Mouse (Mus musculus) limb, embryonic 10.5 days (tissue): ENCODE results near the gene Slc7a6. TPM values are rescaled to one million over a fixed set of nuclear protein-coding genes. Genes with fewer than 3 reads are reported as not detected.

ENCODE experiments used
- DNase-seq: peaks from one replicate; pipeline ENCODE4 v3.0.0-alpha.2; 2017; ENCODE audit warnings: low spot score
- H3K27ac ChIP-seq: fragments of 300-500 bp; sonication (generic); 2 replicates; pipeline ENCODE4 v1.5.1; 2016; ENCODE audit warnings: mild to moderate bottlenecking
- H3K27me3 ChIP-seq: fragments of 300-500 bp; sonication (generic); 2 replicates; pipeline ENCODE4 v1.6.1; 2016; ENCODE audit warnings: low read depth, mild to moderate bottlenecking; ENCODE audit not compliant: poor library complexity, severe bottlenecking
- H3K36me3 ChIP-seq: fragments of 300-500 bp; sonication (generic); 2 replicates; pipeline ENCODE4 v1.6.1; 2016; ENCODE audit warnings: mild to moderate bottlenecking, moderate library complexity
- H3K4me1 ChIP-seq: fragments of 300-500 bp; sonication (generic); 2 replicates; pipeline ENCODE4 v1.6.1; 2016
- H3K4me3 ChIP-seq: fragments of 300-500 bp; sonication (generic); 2 replicates; pipeline ENCODE4 v1.5.1; 2016; ENCODE audit warnings: mild to moderate bottlenecking, moderate library complexity
- H3K9me3 ChIP-seq: fragments of 300-500 bp; sonication (generic); replicated peaks from 2 replicates; pipeline ENCODE4 v1.6.1; 2016; ENCODE audit warnings: mild to moderate bottlenecking
- WGBS: fragments of 180-500 bp; shearing (Covaris S2); methylation state at CpG from one replicate; pipeline ENCODE4 v1.1.7; 2016; 5-methylcytosine and 5-hydroxymethylcytosine counted together
- polyA plus RNA-seq: library from polyadenylated mRNA; unstranded; fragments of >200 nt; fragmentation: Nextera tagmentation; extraction: Ambion mirVana; gene quantifications from 2 replicates; pipeline ENCODE4 v1.2.1, GENCODE M21; 2016

The Slc7a6 gene
- polyA plus RNA-seq, 1 experiment from 2014 or later, result 85.3 TPM

DNA sequence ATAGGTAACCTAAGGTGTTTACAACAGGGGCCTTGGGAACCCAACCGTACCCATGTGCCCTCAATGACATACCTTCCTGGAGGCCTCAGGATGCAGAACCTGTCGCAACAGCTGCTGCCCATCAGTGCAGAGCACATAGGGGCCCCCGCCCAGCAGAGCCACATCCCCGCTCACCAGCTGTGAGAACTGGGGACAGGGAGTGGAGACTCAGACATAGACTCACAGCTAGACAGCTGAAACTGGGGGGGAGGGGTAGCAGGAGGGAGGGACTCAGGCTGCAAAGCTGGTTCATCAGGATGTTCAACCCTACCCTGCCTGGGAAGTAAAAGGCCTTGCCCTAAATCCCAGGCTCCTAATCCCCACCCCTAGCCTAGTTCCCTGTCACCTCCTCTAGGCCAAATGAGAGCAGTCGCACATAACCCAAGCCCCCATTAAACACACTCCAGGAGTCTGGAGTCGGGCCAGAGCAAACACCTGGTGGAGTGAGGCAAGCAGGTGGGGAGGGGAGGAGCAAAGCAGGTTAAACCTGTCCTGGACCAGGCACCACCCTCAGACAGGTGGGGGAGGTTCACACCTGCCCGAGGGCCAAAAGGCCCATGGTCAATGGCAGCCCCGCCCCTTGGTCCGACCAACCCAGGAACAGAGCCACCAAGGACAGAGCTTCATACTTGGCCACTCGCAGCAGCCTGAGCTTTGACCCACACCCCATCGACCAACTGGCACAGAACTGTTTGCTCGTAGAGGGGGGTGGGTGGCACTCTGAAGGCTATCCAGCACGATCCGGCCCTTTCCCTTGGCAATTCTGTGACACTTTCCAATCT is 33.7 kb upstream of the Slc7a6 start:
- Histone ChIP-seq H3K4me1 (peaks cover 44% of the 10 kb centered on the region), H3K9me3 (no peaks in the 10 kb centered on the region), H3K27me3 (peaks cover 78% of the 10 kb centered on the region), H3K4me3 (no peak overlapping the region), H3K36me3 (peaks cover 40% of the 10 kb centered on the region), H3K27ac (no peak overlapping the region)
- 17% methylated on average over 14 of the region's 14 CpGs for WGBS
- peak; percentile 53 for DNase-seq

DNA sequence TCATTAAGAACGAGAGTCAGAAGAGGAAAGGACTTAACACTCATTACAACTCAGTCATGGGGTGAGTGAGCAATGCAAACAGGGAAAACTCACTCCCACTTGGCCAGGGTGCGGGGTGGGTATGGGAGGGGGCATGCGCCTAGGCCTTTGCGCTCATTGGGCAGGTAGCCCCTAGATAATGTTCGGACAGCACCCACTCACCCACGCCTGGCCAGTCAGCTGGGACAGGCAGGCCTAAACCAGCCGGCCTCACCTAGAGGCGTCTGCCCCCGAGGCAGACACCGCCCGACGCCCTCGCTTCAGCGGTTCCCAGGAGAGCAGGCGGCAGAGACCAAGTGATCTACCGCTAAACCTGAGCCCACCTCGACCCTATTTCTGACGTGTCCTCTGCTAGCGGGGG is 33.0 kb upstream of the Slc7a6 start:
- Histone ChIP-seq H3K4me3 (peak overlapping the region; percentile 63), H3K27ac (no peak overlapping the region), H3K36me3 (peaks cover 33% of the 10 kb centered on the region), H3K4me1 (peaks cover 44% of the 10 kb centered on the region), H3K9me3 (no peaks in the 10 kb centered on the region), H3K27me3 (peaks cover 80% of the 10 kb centered on the region)
- WGBS, result 3% methylated on average over 19 of the region's 19 CpGs
- peak; percentile 49 for DNase-seq

DNA sequence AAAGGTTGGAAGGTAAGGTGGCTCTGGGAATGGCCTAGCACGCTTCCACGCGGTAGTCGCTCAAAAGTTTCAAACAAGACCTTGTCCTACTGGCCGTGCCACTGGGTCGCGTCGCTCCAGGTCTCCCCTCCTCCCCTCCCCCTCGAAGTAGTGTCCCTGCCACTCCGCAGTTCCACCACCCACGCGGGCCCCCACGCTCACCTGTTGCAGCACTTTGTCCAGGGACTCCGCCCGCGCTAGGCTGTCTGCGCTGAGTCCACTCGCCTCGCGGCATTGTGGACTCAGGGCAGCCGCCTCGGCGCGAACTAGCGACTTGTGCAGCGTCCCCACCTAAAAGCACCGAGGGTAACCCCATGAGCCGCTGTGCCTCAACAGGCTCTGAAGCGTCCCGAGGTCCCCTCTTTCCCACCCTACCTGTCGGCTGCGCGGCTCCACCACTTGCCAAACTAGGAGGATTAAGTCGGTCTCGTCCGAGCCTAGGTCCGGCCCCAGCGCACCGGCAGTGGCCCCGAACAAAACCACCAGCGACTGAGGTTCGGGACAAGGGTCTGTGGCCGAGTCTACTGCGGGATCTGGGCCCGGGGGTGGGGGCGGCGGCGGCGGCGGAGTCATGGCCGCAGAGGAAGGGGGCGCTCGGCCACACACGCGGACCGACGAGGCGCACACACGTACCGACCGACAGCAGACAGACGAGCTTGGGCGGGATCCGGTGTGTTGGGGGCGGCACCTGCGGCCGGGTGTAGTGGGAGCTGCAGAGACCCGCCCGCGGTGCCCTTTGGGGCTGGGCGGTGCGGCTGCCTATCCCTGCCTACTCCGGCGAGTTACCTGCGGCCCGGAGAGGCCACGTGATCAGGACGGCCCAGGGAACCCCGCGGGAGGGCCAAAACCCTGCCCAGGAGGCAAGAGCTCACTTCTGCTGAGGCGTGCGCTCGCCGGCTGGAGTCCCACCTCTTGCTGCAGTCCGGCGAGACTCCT is 32.2 kb upstream of the Slc7a6 start, which contains the start of gene Esrp2:
Gene Esrp2, minus strand, starts transcription at position 819 of the 975 bp plus-strand sequence.
- Histone ChIP-seq H3K36me3 (peaks cover 25% of the 10 kb centered on the region), H3K27me3 (peaks cover 80% of the 10 kb centered on the region), H3K4me1 (peaks cover 44% of the 10 kb centered on the region), H3K9me3 (no peaks in the 10 kb centered on the region), H3K4me3 (peak within 1 kb of the TSS; percentile 63), H3K27ac (peak within 1 kb of the TSS; percentile 67)
- DNase-seq, result peak; percentile 69
- 1% methylated on average over 84 of the region's 86 CpGs for WGBS

DNA sequence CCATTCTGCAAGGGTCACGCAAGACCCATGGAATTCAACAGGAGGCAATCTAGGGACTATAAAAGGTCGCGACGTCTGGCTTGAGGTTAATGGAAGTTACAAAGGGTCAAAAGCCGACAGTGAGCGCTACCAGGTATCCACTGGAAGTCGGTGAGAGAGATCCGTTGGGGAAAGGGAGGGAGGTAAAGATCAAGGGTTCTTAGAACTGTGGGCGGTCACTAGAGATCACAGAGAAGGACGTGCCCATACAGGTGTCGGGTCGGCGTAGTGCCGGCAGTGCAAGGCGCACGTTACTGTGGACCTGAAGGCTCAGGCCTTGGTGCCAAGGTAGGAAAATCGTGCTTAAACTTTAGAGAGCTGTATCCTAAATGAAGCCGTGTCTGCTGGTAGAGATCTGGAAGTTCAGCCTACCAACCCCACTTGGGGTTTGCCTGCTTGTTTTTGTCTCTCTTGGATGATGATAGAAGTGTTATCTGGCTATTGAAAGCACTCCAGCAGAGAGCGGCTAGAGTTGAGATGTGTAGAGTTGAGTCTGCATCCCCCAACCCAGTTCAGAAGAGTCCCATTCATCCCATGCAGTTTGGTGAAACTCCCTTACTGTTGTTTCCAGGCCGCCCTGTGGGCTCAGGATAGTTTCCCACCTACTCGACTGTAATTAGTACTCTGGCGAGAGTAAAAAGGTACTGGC is 31.3 kb upstream of the Slc7a6 start:
- Histone ChIP-seq H3K27ac (peak overlapping the region; percentile 67), H3K27me3 (peaks cover 77% of the 10 kb centered on the region), H3K4me1 (peaks cover 44% of the 10 kb centered on the region), H3K36me3 (peaks cover 16% of the 10 kb centered on the region), H3K4me3 (peak overlapping the region; percentile 63), H3K9me3 (no peaks in the 10 kb centered on the region)
- DNase-seq, result peak; percentile 40
- WGBS, result 4% methylated on average over 22 of the region's 22 CpGs

DNA sequence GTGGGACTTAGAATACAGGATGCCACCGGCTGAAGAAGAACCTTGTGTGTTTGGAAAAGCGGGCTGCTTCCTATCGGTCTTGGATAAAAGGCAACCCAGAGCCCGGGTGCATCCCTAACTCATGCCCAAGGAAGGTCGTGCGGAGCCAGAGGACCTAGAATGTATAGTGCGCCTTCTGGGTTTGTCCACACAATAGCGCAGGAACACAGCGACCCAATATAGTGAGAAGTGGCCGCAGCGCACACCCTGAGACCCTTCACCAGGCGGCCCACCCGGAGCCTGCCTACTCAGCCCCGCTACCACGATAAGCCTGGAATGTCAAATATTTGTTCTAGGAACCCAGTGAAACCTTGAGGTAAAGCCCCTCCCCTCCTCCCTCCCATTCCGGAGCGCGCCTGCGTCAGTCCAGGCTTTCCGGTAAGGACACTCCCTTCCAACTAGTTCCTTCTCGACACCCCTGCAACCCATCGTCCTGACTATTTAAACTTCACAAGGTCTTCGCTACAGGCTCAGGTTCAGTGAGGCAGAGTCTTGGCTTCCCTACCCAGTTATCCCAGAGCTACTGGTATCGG is 30.7 kb upstream of the Slc7a6 start:
- peak; percentile 83 for DNase-seq
- Histone ChIP-seq H3K36me3 (peaks cover 9% of the 10 kb centered on the region), H3K4me3 (peak overlapping the region; percentile 63), H3K9me3 (no peaks in the 10 kb centered on the region), H3K27ac (peak overlapping the region; percentile 67; the same call in 1 of the 2 replicates), H3K27me3 (peaks cover 71% of the 10 kb centered on the region), H3K4me1 (peaks cover 44% of the 10 kb centered on the region)
- WGBS, result under 1% methylated on average over 24 of the region's 24 CpGs

DNA sequence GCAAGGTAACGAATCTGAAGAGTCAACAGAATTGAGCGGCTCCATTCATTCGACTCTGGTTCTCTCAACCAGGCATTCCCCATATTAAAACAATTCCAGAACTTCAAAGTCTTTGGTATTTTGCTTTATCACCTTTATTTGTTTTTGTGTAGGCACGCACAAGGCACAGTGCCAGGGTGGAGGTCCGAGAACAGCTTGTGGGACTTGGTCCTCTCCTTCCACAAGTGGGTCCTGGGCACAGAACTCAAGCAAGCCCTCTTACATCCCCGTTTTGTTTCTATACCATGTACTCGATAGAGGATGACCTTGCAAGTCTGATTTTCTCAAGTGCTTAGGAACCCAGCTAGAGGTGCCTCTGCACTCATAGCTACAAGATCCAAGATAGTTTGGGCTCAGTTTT is 30.0 kb upstream of the Slc7a6 start:
- DNase-seq, result no peak
- peak overlapping the region; percentile 67; the same call in 1 of the 2 replicates for H3K27ac ChIP-seq
- H3K27me3 ChIP-seq, result peaks cover 64% of the 10 kb centered on the region
- H3K4me3 ChIP-seq, result peak overlapping the region; percentile 63
- H3K9me3 ChIP-seq, result no peaks in the 10 kb centered on the region
- H3K4me1 ChIP-seq, result peaks cover 41% of the 10 kb centered on the region
- 17% methylated on average over 7 of the region's 7 CpGs for WGBS
- 0 out of 2 replicates have a peak, but pooled peaks cover 4% of the 10 kb centered on the region for H3K36me3 ChIP-seq

DNA sequence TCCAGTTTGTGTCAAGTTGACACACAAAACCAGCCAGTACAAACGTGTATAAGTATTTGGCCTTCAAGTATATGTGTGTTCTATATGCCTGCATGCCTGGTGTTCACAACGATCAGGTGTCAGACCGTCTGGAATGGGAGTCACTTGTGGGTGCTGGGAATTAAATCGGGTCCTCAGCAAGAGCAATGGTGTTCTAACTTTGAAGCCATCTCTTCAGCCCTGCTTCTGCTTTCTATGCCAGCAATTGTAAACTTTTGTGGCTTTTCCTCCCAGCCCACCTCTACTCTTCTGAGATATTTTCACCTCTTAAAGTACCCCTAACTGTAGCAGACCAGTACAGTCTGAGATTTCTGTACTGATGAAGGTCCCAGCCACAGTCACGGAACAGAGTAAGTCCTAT is 28.5 kb upstream of the Slc7a6 start:
- H3K27ac ChIP-seq, result no peak overlapping the region
- no peak overlapping the region for H3K4me3 ChIP-seq
- WGBS, result 72% methylated on average over 5 of the region's 5 CpGs
- peaks cover 49% of the 10 kb centered on the region for H3K27me3 ChIP-seq
- no peaks in the 10 kb centered on the region for H3K36me3 ChIP-seq
- no peaks in the 10 kb centered on the region for H3K9me3 ChIP-seq
- DNase-seq, result no peak
- H3K4me1 ChIP-seq, result peaks cover 35% of the 10 kb centered on the region

DNA sequence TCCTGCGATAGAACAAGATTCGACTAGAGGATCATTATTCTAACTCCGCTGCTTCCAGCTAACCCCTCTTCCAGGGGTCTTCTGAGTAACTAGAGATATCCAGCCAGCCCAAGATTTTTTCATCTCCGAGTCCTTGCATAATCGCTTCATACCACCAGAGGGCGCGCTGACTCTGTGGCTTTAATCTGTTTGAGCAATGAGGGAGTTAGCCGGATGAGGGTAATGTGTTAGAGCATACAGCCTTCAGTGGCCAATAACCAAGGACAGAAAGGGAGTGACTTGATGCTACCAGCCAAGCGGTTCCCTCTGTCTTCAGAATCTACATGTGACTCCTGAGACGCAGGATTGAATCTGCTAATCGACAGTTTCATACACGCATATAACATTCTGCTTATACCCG is 27.9 kb upstream of the Slc7a6 start:
- Histone ChIP-seq H3K4me1 (peaks cover 30% of the 10 kb centered on the region), H3K36me3 (no peaks in the 10 kb centered on the region), H3K4me3 (no peak overlapping the region), H3K27ac (no peak overlapping the region), H3K9me3 (no peaks in the 10 kb centered on the region), H3K27me3 (peaks cover 43% of the 10 kb centered on the region)
- peak; percentile 92 for DNase-seq
- 20% methylated on average over 13 of the region's 13 CpGs for WGBS

DNA sequence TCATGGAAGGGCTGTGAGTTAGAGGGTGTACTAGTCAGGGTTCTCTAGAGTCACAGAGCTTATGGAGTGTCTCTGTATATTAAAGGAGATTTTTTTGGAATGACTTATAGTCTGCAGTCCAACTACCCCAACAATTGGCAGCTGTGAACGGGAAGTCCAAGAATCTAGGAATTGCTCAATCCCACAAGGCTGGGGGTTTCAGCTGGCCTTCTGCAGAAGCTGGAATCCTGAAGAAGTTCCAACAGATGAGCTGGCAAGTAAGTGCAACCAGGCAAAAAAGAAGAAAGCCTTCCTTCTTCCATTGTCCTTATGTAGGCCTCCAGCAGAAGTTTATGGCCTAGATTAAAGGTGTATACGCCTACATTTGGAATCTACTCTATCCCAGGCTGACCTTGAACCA is 23.3 kb upstream of the Slc7a6 start:
- WGBS, result 96% methylated on average over 2 of the region's 2 CpGs

DNA sequence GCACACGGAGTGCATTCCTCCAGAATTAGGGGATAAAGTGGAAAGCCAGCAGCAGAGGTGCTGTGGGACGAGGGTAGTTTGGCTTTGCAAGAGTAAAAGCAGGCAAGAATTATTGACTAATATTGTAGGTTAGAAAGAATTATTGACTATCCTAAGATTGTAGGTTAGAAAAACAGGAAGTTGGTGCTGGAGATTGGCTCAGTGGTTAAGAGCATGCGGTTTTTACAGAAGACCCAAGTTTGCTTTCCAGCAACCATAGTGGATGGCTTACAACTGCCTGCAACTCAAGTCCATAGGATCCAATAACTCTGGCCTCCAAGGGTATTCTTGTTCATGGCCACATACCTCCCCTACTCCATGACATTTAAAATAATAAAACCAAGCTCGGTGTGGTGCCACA is 22.6 kb upstream of the Slc7a6 start:
- Histone ChIP-seq H3K36me3 (no peaks in the 10 kb centered on the region), H3K4me3 (no peak overlapping the region), H3K27me3 (no peaks in the 10 kb centered on the region), H3K4me1 (peaks cover 12% of the 10 kb centered on the region), H3K9me3 (no peaks in the 10 kb centered on the region), H3K27ac (no peak overlapping the region)
- WGBS, result 91% methylated on average over 4 of the region's 4 CpGs
- no peak for DNase-seq

More for the DNA sequence above, 23.3 kb upstream of the Slc7a6 start:
- Histone ChIP-seq H3K36me3 (no peaks in the 10 kb centered on the region), H3K4me1 (peaks cover 5% of the 10 kb centered on the region), H3K9me3 (no peaks in the 10 kb centered on the region), H3K27me3 (no peaks in the 10 kb centered on the region), H3K27ac (no peak overlapping the region), H3K4me3 (no peak overlapping the region)
- no peak for DNase-seq

DNA sequence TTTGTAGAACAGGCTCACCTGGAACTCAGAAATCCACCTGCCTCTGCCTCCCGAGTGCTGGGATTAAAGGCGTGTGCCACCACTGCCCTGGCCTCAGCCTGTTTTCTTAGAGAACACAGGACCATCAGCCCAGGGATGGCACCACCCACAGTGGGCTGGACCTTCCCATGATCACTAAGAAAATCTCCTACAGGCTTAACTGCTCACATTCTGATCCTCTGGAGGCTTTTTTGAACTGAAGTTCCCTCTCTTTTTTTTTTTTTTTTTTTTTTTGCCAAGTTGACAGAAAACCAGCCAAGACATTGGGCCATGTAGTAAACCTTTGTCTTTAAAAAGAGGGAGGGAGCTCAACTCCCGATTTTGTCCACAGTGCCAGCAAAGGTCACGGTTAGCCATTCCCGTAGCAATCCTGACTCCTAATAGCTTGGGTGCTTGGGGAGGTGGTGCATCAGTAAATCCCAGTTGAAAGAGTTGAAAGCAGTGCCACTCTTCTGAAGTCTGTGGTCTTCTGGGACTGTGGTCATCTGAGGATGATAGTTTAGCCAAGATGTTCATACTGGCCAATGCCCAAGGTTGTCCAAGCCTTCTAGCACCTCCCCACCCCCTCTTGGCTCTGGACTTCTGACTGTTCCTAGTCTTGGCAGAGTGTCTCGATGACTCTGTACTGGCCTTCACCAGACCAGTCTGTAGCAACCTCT is 20.6 kb upstream of the Slc7a6 start:
- Histone ChIP-seq H3K27ac (no peak overlapping the region), H3K27me3 (no peaks in the 10 kb centered on the region), H3K36me3 (no peaks in the 10 kb centered on the region), H3K4me3 (no peak overlapping the region), H3K9me3 (no peaks in the 10 kb centered on the region), H3K4me1 (peaks cover 14% of the 10 kb centered on the region)
- 85% methylated on average over 6 of the region's 6 CpGs for WGBS
- no peak for DNase-seq

DNA sequence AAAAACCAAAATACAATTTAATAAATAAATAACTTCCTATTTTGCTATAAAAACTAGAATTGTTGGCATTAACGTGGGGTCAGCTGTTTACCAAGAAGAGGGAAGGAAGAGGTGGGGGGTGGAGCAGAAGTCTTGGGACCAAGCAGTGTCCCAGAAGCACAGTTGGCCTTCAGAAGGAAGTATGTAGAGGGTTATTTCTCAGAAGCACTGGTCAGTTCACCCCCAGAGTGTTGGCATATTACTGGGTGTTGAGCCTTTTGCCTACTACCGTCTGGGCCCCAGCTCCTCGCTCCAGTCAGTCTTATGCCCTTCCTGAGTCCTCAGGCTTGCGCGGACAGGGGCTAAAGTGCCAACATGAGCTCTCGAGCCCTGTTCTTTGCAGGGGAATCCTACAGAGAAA is 19.6 kb upstream of the Slc7a6 start:
- Histone ChIP-seq H3K36me3 (peaks cover 4% of the 10 kb centered on the region; the same call in 1 of the 2 replicates), H3K9me3 (no peaks in the 10 kb centered on the region), H3K27ac (no peak overlapping the region), H3K4me3 (no peak overlapping the region), H3K4me1 (peaks cover 14% of the 10 kb centered on the region), H3K27me3 (no peaks in the 10 kb centered on the region)
- WGBS, result 92% methylated on average over 6 of the region's 6 CpGs
- DNase-seq, result no peak
